Mouse (Mus musculus): ENCODE results near the gene Rpap1.

Gene Rpap1

GRCm38 (mm10) chr2:119799181-119799960 is 12.0 kb upstream of the Rpap1 start:
- peak; percentile 51 for DNase-seq (ENCODE audit: low read depth, low spot score)

DNA sequence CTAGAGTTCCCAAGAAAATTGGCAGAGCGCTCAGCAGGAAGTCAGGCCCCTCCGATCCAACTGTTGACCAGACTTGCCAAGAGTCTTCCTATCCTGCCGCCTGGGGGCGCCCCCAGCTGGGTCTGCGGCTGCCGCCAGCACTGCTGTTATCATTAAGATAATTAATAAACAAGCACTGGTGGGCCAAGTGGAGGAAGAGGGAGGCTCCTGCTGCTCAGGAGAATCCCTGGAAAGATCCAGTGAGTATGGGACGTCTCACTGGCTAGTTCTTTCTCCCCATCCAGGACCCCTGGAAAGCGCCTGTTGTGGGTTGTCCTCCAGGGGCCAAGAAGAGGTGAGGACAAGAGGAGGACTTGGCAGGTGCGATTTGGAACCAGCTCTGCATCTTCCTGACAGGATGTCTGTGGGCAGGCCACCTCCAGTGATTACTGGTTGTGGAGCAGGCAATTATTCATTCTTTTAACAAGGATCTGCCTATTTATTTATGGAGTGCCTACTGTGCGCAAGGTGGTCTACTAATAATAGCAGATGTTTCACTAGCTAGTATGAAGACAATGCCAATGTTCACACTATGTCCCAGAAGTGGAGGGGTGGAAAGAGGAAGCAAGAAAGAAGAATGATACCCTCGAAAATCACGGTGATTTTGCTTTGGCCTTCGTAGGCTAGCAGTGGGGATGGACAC is 11.1 kb upstream of the Rpap1 start:
- DNase-seq (ENCODE audit: low read depth, low spot score): peak; percentile 64

- DNase-seq (ENCODE audit: low read depth, low spot score): peak; percentile 90
These were observed 10.0 kb upstream of the Rpap1 start, which contains the start of gene Tyro3 for GRCm38 (mm10) chr2:119797279-119797783. TSS of gene Tyro3 (plus strand) at chr2:119797733.

GRCm38 (mm10) chr2:119789996-119790395 is 2.7 kb upstream of the Rpap1 start:
- no peak for DNase-seq (ENCODE audit: low read depth, low spot score)

DNA sequence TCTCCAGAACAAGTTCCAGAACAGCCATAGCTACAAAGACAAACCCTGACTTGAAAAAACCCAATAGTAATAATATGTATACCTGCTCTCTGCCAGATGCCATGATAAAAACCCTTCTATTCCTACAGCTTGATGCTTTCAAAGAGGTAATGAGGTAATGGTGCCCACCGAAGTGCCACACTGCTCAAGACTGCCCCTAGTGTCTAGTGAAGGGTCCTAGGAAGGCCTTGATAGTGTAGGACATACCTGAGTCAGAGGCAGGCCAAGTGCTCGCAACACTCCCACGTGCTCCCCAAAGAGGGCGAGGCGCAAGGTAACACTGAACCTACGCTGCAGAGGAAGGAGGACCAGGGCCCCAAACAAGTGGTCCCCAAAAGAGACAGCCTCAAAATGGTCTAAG is 20.1 kb downstream of the Rpap1 start:
- DNase-seq (ENCODE audit: low read depth, low spot score): no peak

DNA sequence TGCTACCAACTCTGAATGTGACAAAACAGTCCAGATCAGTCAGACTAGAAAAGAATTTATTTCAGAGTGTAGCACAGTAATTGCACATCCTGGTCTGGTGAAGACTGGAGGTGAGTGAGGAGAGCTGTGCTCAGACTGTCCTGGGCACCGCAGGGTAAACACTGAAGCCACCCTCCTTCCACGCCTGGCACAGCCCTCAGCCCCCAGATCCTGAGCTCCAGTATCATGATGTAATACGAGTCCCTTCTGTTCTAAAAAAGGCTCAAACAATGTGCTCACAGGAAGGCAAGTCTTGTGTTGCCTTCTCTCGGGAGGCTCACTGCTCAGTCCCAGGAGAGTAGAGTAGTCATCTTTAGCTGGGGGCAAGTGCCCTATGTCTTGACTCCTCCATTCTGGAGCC is 23.4 kb downstream of the Rpap1 start:
- DNase-seq (ENCODE audit: low read depth, low spot score): no peak

DNA sequence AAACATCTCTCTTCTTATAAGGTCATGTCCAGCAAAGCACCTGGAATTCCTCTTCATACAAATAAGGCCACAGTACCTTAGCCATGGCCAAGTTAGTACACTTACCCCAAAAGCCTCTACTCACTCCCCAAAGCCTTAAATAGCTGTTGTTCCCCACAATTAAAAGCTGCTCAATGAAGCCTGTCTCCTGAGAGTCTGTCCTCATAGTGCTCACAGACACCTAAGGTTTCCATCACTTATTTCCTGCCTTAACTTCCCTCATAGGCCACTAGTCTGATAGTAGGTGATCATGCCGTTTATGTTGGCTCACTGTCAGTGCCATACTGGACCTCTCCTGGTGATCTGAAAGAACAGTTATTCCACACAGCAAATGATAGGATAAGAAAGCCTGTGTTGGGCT is 25.1 kb downstream of the Rpap1 start:
- no peak for DNase-seq (ENCODE audit: low read depth, low spot score)

DNA sequence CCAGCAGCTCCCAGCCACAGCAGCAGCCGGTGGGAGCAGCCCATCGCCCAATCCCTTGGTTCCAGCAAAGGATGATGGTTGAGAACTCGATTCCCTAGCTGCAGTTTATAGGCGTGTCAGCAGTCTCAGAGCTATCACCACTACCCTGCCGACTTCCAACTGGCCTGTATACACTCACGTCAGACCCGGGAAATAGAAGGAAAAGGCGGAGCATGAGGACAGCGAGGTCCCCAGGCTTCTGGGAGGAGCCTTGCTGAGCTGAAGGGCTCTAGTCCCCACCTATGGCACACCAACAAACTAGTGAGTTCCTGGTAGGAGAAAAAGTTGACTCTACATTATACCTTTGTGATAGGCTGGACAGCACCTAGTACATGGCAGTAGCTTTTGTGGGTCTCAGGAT is 27.1 kb downstream of the Rpap1 start, which contains the start of gene Ltk:
Gene Ltk, minus strand, starts transcription at position 181 of the 400 bp plus-strand sequence.
- DNase-seq (ENCODE audit: low read depth, low spot score): no peak

GRCm38 (mm10) chr2:119758844-119759835 is 28.2 kb downstream of the Rpap1 start:
- no peak for DNase-seq (ENCODE audit: low read depth, low spot score)

- no peak for DNase-seq (ENCODE audit: low read depth, low spot score)
These were observed 29.1 kb downstream of the Rpap1 start for GRCm38 (mm10) chr2:119758101-119758843.

GRCm38 (mm10) chr2:119757601-119758100 is 29.7 kb downstream of the Rpap1 start:
- DNase-seq (ENCODE audit: low read depth, low spot score): no peak

DNA sequence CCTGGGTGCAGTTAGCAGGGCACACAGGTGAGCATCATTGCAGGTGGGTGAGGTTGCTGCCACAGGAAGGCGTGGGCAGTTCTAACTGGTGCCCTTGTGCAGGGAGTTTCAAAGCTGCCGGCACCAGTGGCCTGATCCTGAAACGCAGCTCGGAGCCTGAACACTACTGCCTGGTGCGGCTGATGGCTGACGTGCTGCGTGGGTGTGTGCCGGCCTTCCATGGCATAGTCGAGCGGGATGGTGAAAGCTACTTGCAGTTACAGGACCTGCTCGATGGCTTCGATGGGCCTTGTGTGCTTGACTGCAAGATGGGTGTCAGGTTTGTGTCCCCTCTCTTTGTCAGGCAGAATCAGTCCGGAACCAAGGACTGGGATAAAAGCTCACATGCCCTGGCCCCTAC is 38.1 kb downstream of the Rpap1 start:
- DNase-seq (ENCODE audit: low read depth, low spot score): no peak

DNA sequence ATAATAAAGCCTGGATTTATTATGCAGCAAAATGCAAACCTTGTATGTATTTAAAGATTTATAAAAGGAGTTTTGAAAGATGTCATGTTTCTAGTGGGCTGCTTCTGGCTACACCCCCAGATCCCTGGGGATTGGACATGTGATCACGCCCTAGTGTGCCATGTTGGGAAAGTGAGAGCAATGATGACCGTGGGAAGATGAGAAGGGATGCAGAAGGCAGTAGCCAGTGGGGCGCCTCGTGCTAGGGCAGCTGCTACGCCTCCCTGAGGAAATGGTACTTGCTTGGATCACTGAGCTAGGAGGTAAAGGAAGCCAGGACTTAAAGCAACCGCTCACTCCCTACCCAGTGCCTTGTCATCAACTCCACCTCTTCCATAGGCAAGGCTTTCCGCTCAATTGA is 39.8 kb downstream of the Rpap1 start:
- DNase-seq (ENCODE audit: low read depth, low spot score): peak; percentile 88

- DNase-seq (ENCODE audit: low read depth, low spot score): peak; percentile 69
These were observed 42.1 kb downstream of the Rpap1 start for GRCm38 (mm10) chr2:119745281-119745680.

GRCm38 (mm10) chr2:119744163-119745111 is 42.9 kb downstream of the Rpap1 start:
- DNase-seq (ENCODE audit: low read depth, low spot score): no peak

DNA sequence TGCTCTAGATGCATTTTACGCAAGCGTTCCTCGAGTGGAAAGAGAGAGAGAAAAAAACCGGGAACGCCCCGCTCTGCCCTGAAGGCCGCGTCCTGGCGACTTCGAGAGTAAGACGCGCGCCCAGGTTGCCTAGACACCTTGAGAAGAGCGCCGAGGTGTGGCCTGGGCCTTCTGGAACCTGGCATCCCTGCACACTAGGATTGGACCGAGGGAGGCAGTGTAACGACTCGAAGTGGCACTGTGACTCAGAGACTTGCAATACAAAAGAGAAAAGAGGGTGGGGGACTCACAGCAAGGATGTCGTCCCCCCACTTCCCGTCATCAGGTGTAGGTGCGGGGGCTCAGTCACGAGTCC is 43.6 kb downstream of the Rpap1 start:
- DNase-seq (ENCODE audit: low read depth, low spot score): peak; percentile 52

- peak; percentile 72 for DNase-seq (ENCODE audit: low read depth, low spot score)
These were observed 44.0 kb downstream of the Rpap1 start for GRCm38 (mm10) chr2:119743176-119743807.

- DNase-seq (ENCODE audit: low read depth, low spot score): no peak
These were observed 44.7 kb downstream of the Rpap1 start for GRCm38 (mm10) chr2:119742461-119743175.

Measured in brain, adult 2 months (tissue).